24 mouse cellular contexts compared by ENCODE assay signal in the genomic region with DNA sequence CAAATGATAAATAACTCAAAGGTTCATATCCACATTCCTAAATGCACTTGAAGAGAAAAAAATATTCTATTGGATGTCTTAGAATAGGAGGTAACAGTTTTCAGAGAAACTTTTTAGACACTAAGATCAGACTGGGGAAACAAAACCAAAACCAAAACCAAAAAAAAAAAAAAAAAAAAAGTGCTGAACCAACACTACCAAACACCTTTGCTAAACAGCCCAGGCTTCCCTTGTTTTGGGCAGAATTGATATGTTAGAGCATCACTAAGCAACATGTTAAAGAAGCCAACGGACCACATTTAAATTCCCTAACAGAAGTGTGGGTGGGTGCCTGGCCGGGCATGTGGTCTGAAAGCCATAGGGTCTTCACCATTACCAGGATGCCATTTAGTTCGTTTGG.
"Had no signal": no experiment of that assay in that cellular context is flagged by ENCODE, and none has a peak within 500 bp of the region (broad histone marks: within the 10 kb centered on the region; RNA-seq: fewer than 3 reads in every experiment).

No protein-coding gene starts in this region.

- H3K4me3 ChIP-seq: layer of hippocampus, adult 2 months; limb, embryonic 13.5 days; liver, embryonic 12.5 days; liver, embryonic 15.5 days; midbrain, embryonic 12.5 days; midbrain, embryonic 15.5 days; neural tube, embryonic 12.5 days; neural tube, embryonic 15.5 days; stomach, embryonic 15.5 days had no signal

- ATAC-seq: intestine, embryonic 16.5 days; liver, embryonic 12.5 days; midbrain, embryonic 15.5 days had no signal

- H3K9me3 ChIP-seq: limb, embryonic 13.5 days; liver, embryonic 12.5 days; liver, embryonic 15.5 days; midbrain, embryonic 12.5 days; midbrain, embryonic 15.5 days; neural tube, embryonic 12.5 days; neural tube, embryonic 15.5 days; stomach, embryonic 15.5 days had no signal

- H3K4me2 ChIP-seq: liver, embryonic 12.5 days; liver, embryonic 15.5 days; midbrain, embryonic 12.5 days; midbrain, embryonic 15.5 days; neural tube, embryonic 15.5 days; stomach, embryonic 15.5 days had no signal

- H3K36me3 ChIP-seq: limb, embryonic 13.5 days; liver, embryonic 12.5 days; liver, embryonic 15.5 days; midbrain, embryonic 12.5 days; midbrain, embryonic 15.5 days; neural tube, embryonic 12.5 days; neural tube, embryonic 15.5 days; stomach, embryonic 15.5 days had no signal

- H3K4me1 ChIP-seq: liver, embryonic 12.5 days; liver, embryonic 15.5 days; midbrain, embryonic 15.5 days; stomach, embryonic 15.5 days had no signal

- H3K27ac ChIP-seq: kidney, postnatal 0 days; layer of hippocampus, adult 2 months; liver, embryonic 12.5 days; liver, embryonic 15.5 days; midbrain, embryonic 12.5 days; midbrain, embryonic 15.5 days; neural tube, embryonic 15.5 days; stomach, embryonic 15.5 days had no signal

- DNase-seq: kidney, adult 18-20 months; kidney, adult 9 months; kidney, postnatal 25 days; layer of hippocampus, adult 9-11 months; liver; lung, adult 2 months; lung, postnatal 14 days; lung, postnatal 4 days; retina, postnatal 1 day; right cerebral cortex, postnatal 25 days; spleen, adult 18-20 months; thymus, adult 18-20 months; thymus, postnatal 36 days had no signal

- H3K27me3 ChIP-seq: limb, embryonic 13.5 days; liver, embryonic 12.5 days; liver, embryonic 15.5 days; midbrain, embryonic 12.5 days; midbrain, embryonic 15.5 days; neural tube, embryonic 12.5 days; neural tube, embryonic 15.5 days; stomach, embryonic 15.5 days had no signal

- H3K9ac ChIP-seq: limb, embryonic 13.5 days; liver, embryonic 12.5 days; liver, embryonic 15.5 days; midbrain, embryonic 12.5 days; midbrain, embryonic 15.5 days; neural tube, embryonic 12.5 days; neural tube, embryonic 15.5 days; stomach, embryonic 15.5 days had no signal
